Mouse (Mus musculus) heart, embryonic 14.5 days (tissue): ENCODE data around the gene Ctbp2. TPM values are rescaled to one million over a fixed set of nuclear protein-coding genes. Genes with fewer than 3 reads are reported as not detected.

ENCODE experiments used
- ATAC-seq: fragments of 200-750 bp; cut with Nextera tagmentation; 2 replicates; pipeline ENCODE4 v1.8.0; 2017; ENCODE audit warnings: low read depth, moderate TSS enrichment; ENCODE audit not compliant: insufficient number of reproducible peaks, insufficient read depth, low FRiP score
- H3K27ac ChIP-seq, 2 experiments: fragments of 200-500 bp in 1 of 2; fragments of 300-500 bp in 1 of 2; sonication (generic) in 1 of 2; replicated peaks in 1 of 2; 2 replicates each; pipeline ENCODE4 v1.5.1; 2012 to 2014; ENCODE audit warnings: low read depth in 2 of 2, low read length in 2 of 2, control low read depth in 1 of 2, mild to moderate bottlenecking in 1 of 2, mixed read lengths in 1 of 2; ENCODE audit not compliant: control insufficient read depth in 1 of 2, insufficient read depth in 1 of 2
- H3K27me3 ChIP-seq: fragments of 300-500 bp; sonication (generic); 2 replicates; pipeline ENCODE4 v1.6.1; 2014; ENCODE audit warnings: mild to moderate bottlenecking, low read length, control low read depth; ENCODE audit not compliant: control insufficient read depth, insufficient read depth
- H3K36me3 ChIP-seq: fragments of 300-500 bp; sonication (generic); 2 replicates; pipeline ENCODE4 v1.6.1; 2014; ENCODE audit warnings: mild to moderate bottlenecking, control low read depth, low read length, mixed read lengths; ENCODE audit not compliant: control insufficient read depth, insufficient read depth
- H3K4me1 ChIP-seq, 2 experiments: fragments of 200-500 bp in 1 of 2; fragments of 300-500 bp in 1 of 2; sonication (generic) in 1 of 2; 2 replicates each; pipeline ENCODE4 v1.6.1; 2012 to 2014; ENCODE audit warnings: low read length in 2 of 2, control low read depth in 1 of 2, mixed read lengths in 1 of 2; ENCODE audit not compliant: control insufficient read depth in 2 of 2, insufficient read depth in 2 of 2
- H3K4me2 ChIP-seq: fragments of 300-500 bp; sonication (generic); 2 replicates; pipeline ENCODE4 v1.6.1; 2014; ENCODE audit warnings: mild to moderate bottlenecking, low read length
- H3K4me3 ChIP-seq, 2 experiments: fragments of 200-500 bp in 1 of 2; fragments of 300-500 bp in 1 of 2; sonication (generic) in 1 of 2; 2 replicates each; pipeline ENCODE4 v1.5.1; 2012 to 2014; ENCODE audit warnings: low read length in 2 of 2, mild to moderate bottlenecking in 2 of 2, control low read depth in 1 of 2, low read depth in 1 of 2, moderate library complexity in 1 of 2; ENCODE audit not compliant: control insufficient read depth in 1 of 2, insufficient read depth in 1 of 2
- H3K9ac ChIP-seq: fragments of 300-500 bp; sonication (generic); 2 replicates; pipeline ENCODE4 v1.6.1; 2014; ENCODE audit warnings: mild to moderate bottlenecking, low read length
- H3K9me3 ChIP-seq: fragments of 300-500 bp; sonication (generic); 2 replicates; pipeline ENCODE4 v1.6.1; 2016; ENCODE audit warnings: low read length, control low read depth; ENCODE audit not compliant: control insufficient read depth
- WGBS: fragments of 180-500 bp; shearing (Covaris S2); extraction: QIAGEN DNeasy Blood & Tissue Kit; methylation state at CpG from one replicate; pipeline ENCODE4 v1.1.7; 2014; 5-methylcytosine and 5-hydroxymethylcytosine counted together
- polyA plus RNA-seq: library from polyadenylated mRNA; unstranded; fragments of >200 nt; fragmentation: Nextera tagmentation; extraction: Ambion mirVana; gene quantifications from 2 replicates; pipeline ENCODE4 v1.2.1, GENCODE M21; 2014

Ctbp2 gene
- polyA plus RNA-seq, 1 experiment from 2014 or later = 54.3 TPM

- Histone ChIP-seq H3K27me3 (no peaks in the 10 kb centered on the region), H3K27ac (no peak overlapping the region), H3K4me1 (peaks cover 32 to 45% of the 10 kb centered on the region in 2 experiments), H3K9ac (no peak overlapping the region), H3K4me3 (no peak overlapping the region), H3K36me3 (peaks cover 7% of the 10 kb centered on the region; the same call in 1 of the 2 replicates), H3K9me3 (no peaks in the 10 kb centered on the region), H3K4me2 (no peak overlapping the region)
- ATAC-seq = no peak
- WGBS = 87% methylated on average over 8 of the region's 8 CpGs
Measured at GRCm38 (mm10) chr7:133029004-133029403, 95.2 kb downstream of the Ctbp2 start.

GRCm38 (mm10) chr7:133027930-133028329 lies 96.2 kb downstream of the Ctbp2 start:
- H3K27ac ChIP-seq = no peak overlapping the region
- H3K9ac ChIP-seq = no peak overlapping the region
- H3K9me3 ChIP-seq = no peaks in the 10 kb centered on the region
- no peaks in the 10 kb centered on the region for H3K27me3 ChIP-seq
- H3K4me2 ChIP-seq = no peak overlapping the region
- H3K4me1 ChIP-seq = peaks cover 25 to 41% of the 10 kb centered on the region in 2 experiments
- 85% methylated on average over 4 of the region's 4 CpGs for WGBS
- no peak overlapping the region for H3K4me3 ChIP-seq
- H3K36me3 ChIP-seq = peaks cover 7% of the 10 kb centered on the region; the same call in 1 of the 2 replicates
- no peak for ATAC-seq

- peaks cover 32 to 59% of the 10 kb centered on the region in 2 experiments for H3K4me1 ChIP-seq
Measured at GRCm38 (mm10) chr7:133024694-133025093, 99.5 kb downstream of the Ctbp2 start.

GRCm38 (mm10) chr7:133019481-133020020 lies 104.6 kb downstream of the Ctbp2 start:
- Histone ChIP-seq H3K36me3 (no peaks in the 10 kb centered on the region), H3K4me2 (no peak overlapping the region), H3K27me3 (no peaks in the 10 kb centered on the region), H3K27ac (peak overlapping the region; percentile 14 to 60; a peak in 2 of 4 replicates), H3K9me3 (no peaks in the 10 kb centered on the region), H3K4me1 (peaks cover 29 to 61% of the 10 kb centered on the region in 2 experiments), H3K9ac (no peak overlapping the region), H3K4me3 (no peak overlapping the region)
- 28% methylated on average over 6 of the region's 6 CpGs for WGBS
- no peak for ATAC-seq

More at GRCm38 (mm10) chr7:133024694-133025093, 99.5 kb downstream of the Ctbp2 start:
- no peak overlapping the region for H3K4me2 ChIP-seq
- no peak; the same call in 1 of the 2 replicates for ATAC-seq
- 82% methylated on average over 1 of the region's 1 CpGs for WGBS
- no peaks in the 10 kb centered on the region for H3K9me3 ChIP-seq
- H3K27ac ChIP-seq = no peak overlapping the region
- H3K27me3 ChIP-seq = no peaks in the 10 kb centered on the region
- H3K4me3 ChIP-seq = no peak overlapping the region
- H3K9ac ChIP-seq = no peak overlapping the region
- H3K36me3 ChIP-seq = peaks cover 5% of the 10 kb centered on the region; the same call in 1 of the 2 replicates

GRCm38 (mm10) chr7:133018961-133019360 lies 105.2 kb downstream of the Ctbp2 start:
- H3K4me1 ChIP-seq = peaks cover 32 to 65% of the 10 kb centered on the region in 2 experiments

GRCm38 (mm10) chr7:133015416-133016070 lies 108.6 kb downstream of the Ctbp2 start:
- Histone ChIP-seq H3K4me3 (no peak overlapping the region; a peak in 1 of 4 replicates), H3K9me3 (no peaks in the 10 kb centered on the region), H3K27me3 (no peaks in the 10 kb centered on the region), H3K36me3 (no peaks in the 10 kb centered on the region), H3K9ac (peak overlapping the region; percentile 56), H3K27ac (peak overlapping the region; percentile 70 to 88), H3K4me2 (peak overlapping the region; percentile 42), H3K4me1 (peaks cover 50 to 77% of the 10 kb centered on the region in 2 experiments)
- WGBS = 26% methylated on average over 7 of the region's 7 CpGs
- peak; percentile 34; the same call in 1 of the 2 replicates for ATAC-seq

More at GRCm38 (mm10) chr7:133018961-133019360, 105.2 kb downstream of the Ctbp2 start:
- Histone ChIP-seq H3K27me3 (no peaks in the 10 kb centered on the region), H3K36me3 (no peaks in the 10 kb centered on the region), H3K27ac (peak overlapping the region; percentile 14 to 60; a peak in 2 of 4 replicates), H3K4me3 (no peak overlapping the region), H3K9ac (no peak overlapping the region), H3K9me3 (no peaks in the 10 kb centered on the region), H3K4me2 (no peak overlapping the region)
- 68% methylated on average over 7 of the region's 7 CpGs for WGBS
- ATAC-seq = no peak

GRCm38 (mm10) chr7:133014631-133015030 lies 109.5 kb downstream of the Ctbp2 start:
- Histone ChIP-seq H3K27ac (peak overlapping the region; percentile 70 to 88), H3K4me2 (peak overlapping the region; percentile 42), H3K9me3 (no peaks in the 10 kb centered on the region), H3K4me3 (no peak overlapping the region), H3K4me1 (peaks cover 49 to 77% of the 10 kb centered on the region in 2 experiments), H3K9ac (peak overlapping the region; percentile 56; the same call in 1 of the 2 replicates), H3K36me3 (peaks cover 8% of the 10 kb centered on the region), H3K27me3 (no peaks in the 10 kb centered on the region)
- ATAC-seq = no peak
- 86% methylated on average over 14 of the region's 14 CpGs for WGBS
